Mouse (Mus musculus) cerebellum, postnatal 36 days (tissue): ENCODE measurements around the gene Rbpms2.
"Not testable (repeated sequence)": the region's sequence is repeated elsewhere in the genome, so short reads cannot be mapped to it uniquely, and the experiment has no call there.

Experiments used
- DNase-seq, 2 experiments: peaks; one replicate each; pipeline ENCODE4 v3.0.0; 2021 to 2022; ENCODE audit warnings: mixed read lengths in 2 of 2

Rbpms2 gene

GRCm38 (mm10) chr9:65661029-65661428 is 31.6 kb downstream of the Rbpms2 start:
- no peak for DNase-seq

DNA sequence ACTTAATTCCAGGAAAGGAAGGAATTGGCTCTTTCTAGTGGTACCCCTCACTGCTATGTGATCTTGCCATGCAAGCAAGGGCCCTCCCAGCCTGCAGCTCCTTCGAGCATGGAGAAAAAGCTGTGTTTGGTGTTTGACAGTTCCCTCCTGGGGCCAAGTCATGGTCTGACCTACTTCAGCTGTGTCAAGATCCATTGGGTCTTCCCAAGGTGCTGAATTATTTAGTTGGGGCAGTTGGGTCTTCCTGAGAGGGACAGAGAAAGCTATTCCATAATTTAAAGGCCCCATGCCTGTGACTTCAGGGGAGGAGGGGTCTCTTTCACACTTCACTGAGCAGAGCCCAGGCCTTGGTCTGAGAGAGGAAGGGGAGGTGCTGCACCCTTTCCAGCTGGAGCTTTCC is 32.0 kb downstream of the Rbpms2 start:
- DNase-seq = no peak

- peak; percentile 60 to 65 for DNase-seq
These were observed 34.7 kb downstream of the Rbpms2 start for GRCm38 (mm10) chr9:65664163-65664562.

GRCm38 (mm10) chr9:65666042-65666441 is 36.6 kb downstream of the Rbpms2 start:
- peak; percentile 74 to 75 for DNase-seq

GRCm38 (mm10) chr9:65667701-65668100 is 38.3 kb downstream of the Rbpms2 start, which contains the start of gene Oaz2:
Oaz2 (plus strand) TSS chr9:65668001.
- DNase-seq = no peak

DNA sequence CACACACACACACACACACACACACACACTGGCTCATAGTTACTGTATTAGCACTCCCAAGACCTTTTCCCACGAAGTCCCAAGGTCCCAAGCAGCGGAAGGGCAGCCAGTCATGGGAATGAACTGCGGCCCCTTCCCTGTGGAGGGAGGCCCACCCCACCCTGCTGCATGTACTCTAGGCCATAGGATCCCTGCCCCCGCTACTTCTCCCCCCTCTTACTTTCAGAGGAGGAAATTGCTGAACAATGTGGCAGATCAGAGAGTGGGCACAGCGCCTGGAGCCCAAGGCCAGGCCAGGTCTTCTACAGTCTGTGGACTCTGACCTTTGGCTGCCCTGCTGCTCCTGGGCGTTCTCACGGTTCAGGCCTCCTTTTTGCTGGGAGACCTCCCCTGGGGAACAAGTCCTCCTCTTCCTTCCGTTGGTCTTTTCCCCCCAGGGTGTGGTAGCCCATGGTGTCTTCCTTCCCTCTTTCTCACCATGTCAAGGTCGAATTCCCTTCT is 42.0 kb downstream of the Rbpms2 start:
- DNase-seq = no peak

DNA sequence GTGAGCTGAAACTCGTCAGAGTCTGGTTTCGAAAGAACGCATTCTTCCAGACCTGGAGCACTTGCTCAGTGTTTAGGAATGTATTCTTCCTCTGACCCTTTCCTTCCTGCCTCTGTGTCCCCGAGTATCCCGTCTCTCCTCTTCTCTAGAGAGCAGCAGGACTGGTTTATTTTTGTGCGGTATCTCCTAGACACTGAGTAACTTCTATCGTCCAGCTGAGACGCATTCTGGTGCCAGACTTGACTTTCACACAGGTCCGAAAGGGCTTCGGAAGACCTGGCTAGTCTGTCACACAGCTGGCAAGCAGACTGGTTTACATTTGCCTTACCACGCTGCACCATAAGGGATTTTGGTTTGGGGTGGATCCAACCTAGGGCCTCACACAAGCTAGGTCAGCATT is 43.5 kb downstream of the Rbpms2 start:
- DNase-seq = no peak

DNA sequence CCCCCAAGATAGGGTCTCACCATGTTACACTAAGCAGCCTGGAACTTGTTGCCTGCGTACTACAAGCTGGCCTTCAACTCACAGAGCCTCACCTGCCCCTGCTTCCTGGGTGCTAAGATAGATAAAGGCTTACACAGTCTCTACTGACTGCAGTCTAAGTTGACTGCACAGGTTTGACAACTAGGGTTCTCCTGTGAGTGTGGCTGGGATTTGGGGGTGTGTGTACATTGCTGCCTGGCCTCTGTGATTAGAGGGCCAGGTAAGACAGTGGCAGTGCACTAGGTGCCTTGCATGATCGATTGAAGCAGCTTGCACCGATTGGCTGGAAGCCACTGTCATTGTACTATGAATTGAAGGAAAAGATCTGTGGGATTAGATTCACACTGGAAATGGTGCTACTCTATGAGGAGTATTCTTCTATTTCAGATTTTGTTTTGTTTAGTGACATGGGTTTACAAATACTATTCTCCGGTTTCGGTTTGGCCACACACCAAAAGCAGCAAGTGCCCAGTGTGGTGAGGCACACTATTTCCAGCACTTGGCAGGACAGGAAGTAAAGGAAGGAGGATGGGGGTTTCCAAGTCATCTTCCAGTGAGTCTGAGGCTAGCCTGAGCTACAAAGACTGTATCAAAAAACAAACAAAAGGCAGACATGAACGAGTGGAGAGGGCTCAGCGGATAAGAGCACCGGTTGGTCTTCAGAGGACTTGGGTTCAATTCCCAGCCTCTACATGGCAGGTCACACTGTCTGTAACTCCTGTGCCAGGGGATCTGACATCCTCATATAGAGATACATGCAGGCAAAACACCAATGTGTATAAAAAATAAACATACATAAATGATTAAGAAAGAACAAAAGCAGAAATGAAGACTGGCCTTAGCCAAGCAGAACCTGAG is 46.3 kb downstream of the Rbpms2 start:
- DNase-seq = no peak

- peak; percentile 96 to 98 for DNase-seq
These were observed 47.1 kb downstream of the Rbpms2 start for GRCm38 (mm10) chr9:65676358-65677118.

DNA sequence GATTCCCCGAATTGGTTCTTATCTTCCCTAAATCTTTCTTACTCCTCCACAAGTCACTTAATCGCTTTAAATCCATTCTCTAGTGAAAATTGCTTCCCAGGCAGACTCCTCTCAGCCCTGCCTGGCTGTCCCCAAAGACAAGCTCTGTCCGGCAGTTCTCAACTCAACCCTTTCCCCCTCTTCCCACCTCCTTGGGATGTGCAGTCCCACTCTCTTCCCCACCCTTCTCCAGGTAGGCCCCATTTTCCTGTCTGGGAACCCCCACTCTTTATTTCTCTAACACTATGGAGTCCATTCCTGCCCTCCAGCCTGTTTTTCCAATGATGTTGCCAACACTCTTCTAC is 47.6 kb downstream of the Rbpms2 start:
- DNase-seq = no peak

DNA sequence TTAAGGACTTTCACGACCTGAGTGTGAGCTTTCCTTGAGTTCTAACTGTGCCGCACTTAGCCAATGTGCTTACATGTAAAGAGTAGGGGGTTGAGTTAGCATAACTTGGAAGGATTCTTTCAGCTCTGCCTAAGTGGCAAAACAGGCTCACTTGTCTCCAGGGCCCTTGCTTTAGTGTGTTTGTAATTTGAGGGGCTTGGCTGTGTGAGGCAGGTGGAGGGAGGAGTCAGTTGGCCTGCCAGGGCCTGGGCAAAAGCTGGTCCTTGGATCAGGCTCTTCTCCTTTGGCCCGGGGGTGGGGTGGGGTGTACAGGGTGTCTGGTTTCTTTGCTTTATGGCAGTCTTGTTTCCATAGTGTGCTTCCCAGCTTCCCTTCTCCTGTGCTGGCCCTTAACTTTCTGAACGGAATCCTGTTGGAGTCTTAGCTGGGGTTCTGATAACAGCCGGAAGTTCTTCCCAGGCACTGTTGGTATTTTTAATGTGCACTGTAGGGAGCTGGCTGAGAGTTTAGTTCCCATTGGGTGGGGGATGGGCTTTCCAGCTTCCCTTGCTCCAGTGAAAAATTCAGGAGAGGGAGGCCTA is 49.8 kb downstream of the Rbpms2 start:
- peak; percentile 36 to 50 for DNase-seq

DNA sequence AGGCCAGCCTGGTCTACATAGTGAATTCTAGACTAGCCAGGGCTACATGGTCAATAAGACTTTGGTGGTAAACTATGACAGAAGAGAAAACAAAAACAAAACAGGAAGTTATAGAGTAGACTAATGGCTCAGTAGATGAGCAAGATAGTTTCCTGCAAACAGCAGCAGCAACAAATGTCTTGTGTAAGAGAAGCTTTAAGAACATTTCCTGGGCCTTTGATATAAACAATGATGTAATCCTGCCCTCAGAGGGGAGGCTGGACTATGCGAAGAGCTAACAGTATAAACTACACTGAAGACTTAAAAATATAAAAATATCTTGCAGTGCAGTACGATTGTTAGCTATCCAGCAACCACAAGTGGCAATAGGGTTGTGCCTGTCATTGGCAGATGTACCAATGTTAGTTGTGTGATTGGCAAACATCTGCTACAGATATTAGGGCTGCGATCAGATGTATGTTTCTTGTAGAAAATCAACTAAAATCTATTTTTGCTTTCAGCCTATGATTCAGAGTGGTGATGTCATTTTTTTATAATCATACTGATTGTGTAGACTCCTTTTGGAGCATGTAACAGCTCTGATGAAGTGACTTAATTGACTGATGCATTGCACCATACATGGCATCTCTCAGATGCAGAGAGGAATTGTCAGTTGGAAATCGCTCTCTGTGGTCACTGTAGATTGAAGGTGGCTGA is 51.6 kb downstream of the Rbpms2 start:
- DNase-seq = no peak

GRCm38 (mm10) chr9:65681634-65681940 is 52.1 kb downstream of the Rbpms2 start:
- DNase-seq = no peak

GRCm38 (mm10) chr9:65682183-65682582 is 52.7 kb downstream of the Rbpms2 start:
- no peak for DNase-seq

GRCm38 (mm10) chr9:65682994-65683393 is 53.5 kb downstream of the Rbpms2 start:
- no peak for DNase-seq

DNA sequence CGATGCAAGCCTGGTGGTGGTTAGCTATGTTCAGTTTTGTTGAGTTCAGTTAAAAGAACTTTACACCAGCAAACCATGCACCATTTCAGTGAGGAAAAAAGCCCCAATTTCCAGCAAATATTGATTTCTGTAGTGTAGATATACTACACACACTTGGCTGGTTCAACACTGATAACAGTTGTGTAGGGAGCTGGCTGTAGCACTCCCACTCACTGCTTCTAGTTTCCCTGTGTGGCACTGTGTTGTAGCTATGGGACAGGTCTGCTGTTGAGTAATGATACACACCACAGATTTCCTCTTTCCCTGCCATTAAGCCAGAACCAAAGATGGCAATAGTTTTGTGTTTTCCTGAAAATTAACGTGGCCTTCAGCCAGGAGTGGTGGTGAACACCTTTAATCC is 55.3 kb downstream of the Rbpms2 start:
- no peak for DNase-seq

- not testable (repeated sequence) for DNase-seq
These were observed 60.4 kb downstream of the Rbpms2 start for GRCm38 (mm10) chr9:65689869-65690268.

DNA sequence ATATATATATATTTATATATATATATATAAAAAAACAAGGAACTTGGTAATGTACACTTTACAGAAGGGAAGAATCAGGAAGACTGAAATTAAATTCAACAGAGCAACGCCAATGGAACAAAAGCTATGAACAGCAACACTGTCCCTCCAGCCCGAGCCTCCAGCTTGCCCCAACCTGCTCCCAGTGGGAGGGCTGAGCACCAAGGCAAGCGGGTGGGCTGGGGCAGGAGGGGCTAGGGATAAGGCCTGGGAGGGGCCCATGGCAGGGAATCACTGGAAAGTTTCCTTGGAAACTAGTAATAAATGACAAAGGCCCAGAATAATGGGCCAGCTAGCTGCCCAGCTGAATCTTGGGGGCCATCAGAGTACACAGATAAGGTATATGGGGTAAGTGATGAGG is 63.0 kb downstream of the Rbpms2 start:
- DNase-seq = no peak

DNA sequence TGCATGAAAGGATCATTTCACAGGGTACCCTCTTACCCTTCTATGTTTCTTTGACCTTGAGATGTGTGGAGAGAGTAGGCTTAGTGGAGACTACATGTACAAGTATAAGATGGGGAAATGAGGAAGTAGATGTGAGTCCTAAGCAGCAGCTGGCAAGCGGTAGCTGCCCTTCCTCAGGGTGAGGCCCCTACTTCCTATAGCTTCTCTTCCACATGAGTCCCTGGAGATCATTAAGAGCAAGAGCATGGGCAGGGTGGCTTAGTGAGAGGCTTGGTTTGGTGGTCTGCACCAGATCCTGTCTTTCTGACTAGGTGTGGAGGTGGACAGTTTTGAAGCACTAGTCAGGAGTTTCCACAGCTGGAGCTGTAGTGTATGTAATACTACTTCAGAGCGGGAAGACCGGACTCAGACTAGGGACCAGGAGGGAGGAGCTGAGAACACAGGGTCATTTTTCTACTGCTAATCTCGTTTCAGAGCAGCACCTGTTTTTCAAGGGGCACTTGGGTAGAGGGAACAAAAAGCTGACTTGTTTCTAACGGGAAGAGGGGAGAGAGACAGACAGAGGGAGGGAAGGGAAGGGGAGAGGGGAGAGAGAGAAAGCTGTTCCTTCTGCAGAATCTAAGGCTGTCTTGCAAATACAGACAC is 63.6 kb downstream of the Rbpms2 start:
- DNase-seq = no peak

- DNase-seq = peak; percentile 35 to 56
These were observed 66.2 kb downstream of the Rbpms2 start for GRCm38 (mm10) chr9:65695646-65696045.

DNA sequence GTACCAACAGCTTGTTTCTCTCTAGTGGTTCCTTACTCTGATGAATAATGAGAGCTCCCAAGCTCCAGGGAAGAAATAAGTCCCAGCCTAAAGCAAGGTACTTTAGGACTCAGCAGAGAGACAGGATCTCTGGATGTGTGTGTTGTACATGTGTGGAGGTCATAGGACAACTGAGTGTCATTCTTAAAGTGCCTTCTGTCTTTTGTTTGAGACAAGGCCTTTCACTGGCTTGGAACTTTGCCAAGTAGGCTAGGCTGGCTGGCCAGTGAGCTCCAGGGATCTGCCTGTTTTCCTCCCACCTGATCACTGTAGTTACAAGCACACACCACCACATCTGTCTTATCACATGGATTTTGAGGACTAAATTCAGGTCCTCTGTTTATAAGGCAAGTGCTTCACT is 66.9 kb downstream of the Rbpms2 start:
- peak in 1 of 2 experiments; percentile 45 for DNase-seq

DNA sequence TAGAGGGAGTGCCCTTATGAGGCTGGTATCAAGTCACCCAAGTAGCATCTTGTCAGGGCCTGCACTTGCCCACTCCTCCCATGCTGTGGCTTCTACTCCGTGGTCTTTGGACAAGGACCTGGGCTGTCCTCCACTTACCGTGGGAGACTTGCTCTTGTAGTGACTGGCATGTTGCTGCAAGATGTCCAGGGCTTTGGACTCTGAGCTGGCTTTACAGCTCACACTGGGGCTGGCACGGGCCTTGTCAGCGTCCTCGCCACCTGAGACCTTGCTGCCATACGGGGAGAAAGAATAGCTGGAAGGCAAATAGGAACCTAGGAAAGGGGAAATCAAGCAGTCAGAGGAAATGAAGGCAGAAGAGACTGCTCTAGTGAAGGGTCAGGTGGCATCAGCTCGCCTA is 67.9 kb downstream of the Rbpms2 start:
- DNase-seq = no peak
